Mouse (Mus musculus) G1E (cell line): Measurements from ENCODE around the gene Slc2a13. TPM values are rescaled to one million over a fixed set of nuclear protein-coding genes. Genes with fewer than 3 reads are reported as not detected.

ENCODE experiments used
- ATAC-seq: 2 replicates; pipeline ENCODE4 v1.8.0; 2016; ENCODE audit warnings: mild to moderate bottlenecking; ENCODE audit not compliant: insufficient number of reproducible peaks, poor library complexity, low FRiP score, severe bottlenecking; ENCODE audit errors: extremely low read depth
- DNase-seq: peaks from one replicate; pipeline ENCODE4 v3.0.0; 2012; ENCODE audit warnings: low spot score
- H3K27me3 ChIP-seq: 2 replicates; pipeline ENCODE4 v1.6.1; 2012; ENCODE audit warnings: mild to moderate bottlenecking, low read length, inconsistent platforms; ENCODE audit not compliant: insufficient read depth
- H3K36me3 ChIP-seq: replicated peaks from 2 replicates; pipeline ENCODE3; 2012; ENCODE audit warnings: mild to moderate bottlenecking, inconsistent platforms
- H3K4me1 ChIP-seq: 2 replicates; pipeline ENCODE4 v1.6.1; 2012; ENCODE audit warnings: low read depth, low read length, inconsistent platforms, mixed read lengths; ENCODE audit not compliant: insufficient read depth
- H3K4me3 ChIP-seq: 2 replicates; pipeline ENCODE4 v1.5.1; 2012; ENCODE audit warnings: low read depth, mild to moderate bottlenecking, inconsistent platforms, low read length, moderate library complexity, mixed read lengths
- H3K9me3 ChIP-seq: replicated peaks from 2 replicates; pipeline ENCODE4 v1.6.1; 2012; ENCODE audit warnings: inconsistent platforms
- CTCF ChIP-seq: IDR thresholded peaks from 2 replicates; pipeline ENCODE4 v1.5.1; 2012; ENCODE audit warnings: low read depth, low read length, inconsistent platforms, mixed read lengths
- GATA1 ChIP-seq: IDR thresholded peaks from 2 replicates; pipeline ENCODE4 v1.6.1; 2012; ENCODE audit warnings: borderline replicate concordance, low read length, inconsistent platforms, mixed read lengths
- GATA2 ChIP-seq: IDR thresholded peaks from 2 replicates; pipeline ENCODE4 v1.6.1; 2012; ENCODE audit warnings: low read depth, low read length, inconsistent platforms, borderline replicate concordance
- POLR2AphosphoS5 ChIP-seq: IDR thresholded peaks from 2 replicates; pipeline ENCODE4 v1.6.1; 2012; ENCODE audit warnings: low read depth, low read length, inconsistent platforms; ENCODE audit not compliant: insufficient replicate concordance
- TAL1 ChIP-seq: conservative IDR thresholded peaks from 2 replicates; pipeline ENCODE4 v1.6.1; 2012; ENCODE audit warnings: low read depth, low read length, inconsistent platforms, mixed read lengths
- polyA plus RNA-seq: library from polyadenylated mRNA; stranded (reverse); fragments of >175 nt; gene quantifications from 2 replicates; pipeline ENCODE4 v1.2.3, GENCODE M21; 2012
- total RNA-seq, 2 experiments: library from RNA; stranded (forward) in 1 of 2; stranded (reverse) in 1 of 2; fragments of 200-1000 nt in 1 of 2; fragments of >200 nt in 1 of 2; fragmentation: Nextera tagmentation in 1 of 2; gene quantifications; 2 replicates each; pipeline ENCODE4 v1.2.3; 2014 to 2017

Slc2a13 gene
- total and polyA plus RNA-seq, 3 experiments: 0.05 TPM; not detected in 2

- ATAC-seq: no peak
- Histone ChIP-seq H3K36me3 (no peaks in the 10 kb centered on the region), H3K4me3 (no peak overlapping the region), H3K27me3 (no peaks in the 10 kb centered on the region), H3K9me3 (peaks cover 35% of the 10 kb centered on the region), H3K4me1 (no peaks in the 10 kb centered on the region)
- no peak for DNase-seq
- TF ChIP-seq CTCF (no peak), GATA2 (no peak), GATA1 (no peak), POLR2AphosphoS5 (no peak), TAL1 (no peak)
Measured at GRCm38 (mm10) chr15:91374441-91374840, 198.6 kb downstream of the Slc2a13 start.

- no peak overlapping the region for H3K4me3 ChIP-seq
- H3K9me3 ChIP-seq: peaks cover 33% of the 10 kb centered on the region
- TF ChIP-seq POLR2AphosphoS5 (no peak), GATA2 (no peak), CTCF (no peak), GATA1 (no peak), TAL1 (no peak)
- no peak for DNase-seq
- ATAC-seq: no peak
- H3K36me3 ChIP-seq: no peaks in the 10 kb centered on the region
- H3K4me1 ChIP-seq: no peaks in the 10 kb centered on the region
- no peaks in the 10 kb centered on the region for H3K27me3 ChIP-seq
Measured at GRCm38 (mm10) chr15:91373203-91373584, 199.9 kb downstream of the Slc2a13 start.

- Histone ChIP-seq H3K9me3 (peaks cover 37% of the 10 kb centered on the region), H3K27me3 (no peaks in the 10 kb centered on the region), H3K4me1 (no peaks in the 10 kb centered on the region), H3K36me3 (no peaks in the 10 kb centered on the region), H3K4me3 (no peak overlapping the region)
- TF ChIP-seq GATA1 (no peak), TAL1 (no peak), CTCF (no peak)
- DNase-seq (no peak), ATAC-seq (no peak)
Measured at GRCm38 (mm10) chr15:91372464-91373202, 200.4 kb downstream of the Slc2a13 start.

DNA sequence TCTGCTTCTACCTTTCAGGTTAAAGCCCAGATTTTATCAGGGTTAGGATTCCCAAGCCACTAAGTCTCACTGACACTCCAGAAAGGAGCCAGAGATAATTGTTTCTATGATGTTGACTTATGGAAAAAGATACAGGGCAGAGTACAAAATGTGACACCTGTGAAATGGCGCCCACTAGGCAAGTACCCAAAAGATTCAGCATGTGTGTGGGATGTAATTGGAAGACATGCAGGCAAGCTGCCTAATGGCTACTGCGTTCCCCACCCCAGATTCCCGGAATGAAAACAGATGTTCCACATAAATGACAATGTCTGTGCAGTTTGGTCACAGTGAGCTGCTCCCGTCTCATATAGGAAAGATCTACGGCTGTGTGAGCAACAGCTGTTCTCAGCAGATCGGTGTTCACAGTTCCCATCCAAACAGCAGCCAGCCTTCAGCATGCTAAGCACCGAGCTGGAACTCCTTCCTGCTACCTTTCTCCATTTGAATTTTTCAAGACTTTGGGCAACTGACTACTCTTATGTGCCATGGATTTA is 201.1 kb downstream of the Slc2a13 start:
- no peaks in the 10 kb centered on the region for H3K36me3 ChIP-seq
- ATAC-seq: no peak
- DNase-seq: no peak
- TF ChIP-seq POLR2AphosphoS5 (no peak), GATA2 (no peak), GATA1 (no peak), CTCF (no peak), TAL1 (no peak)
- H3K4me1 ChIP-seq: no peaks in the 10 kb centered on the region
- H3K4me3 ChIP-seq: no peak overlapping the region
- H3K27me3 ChIP-seq: no peaks in the 10 kb centered on the region
- H3K9me3 ChIP-seq: peaks cover 32% of the 10 kb centered on the region

GRCm38 (mm10) chr15:91369736-91370449 is 203.2 kb downstream of the Slc2a13 start:
- H3K27me3 ChIP-seq: no peaks in the 10 kb centered on the region
- H3K4me3 ChIP-seq: no peak overlapping the region
- peaks cover 29% of the 10 kb centered on the region for H3K9me3 ChIP-seq
- DNase-seq (no peak), ATAC-seq (no peak)
- no peaks in the 10 kb centered on the region for H3K36me3 ChIP-seq
- TF ChIP-seq TAL1 (no peak), GATA2 (no peak), CTCF (no peak), POLR2AphosphoS5 (no peak), GATA1 (no peak)
- H3K4me1 ChIP-seq: no peaks in the 10 kb centered on the region

- DNase-seq (no peak), ATAC-seq (no peak)
- Histone ChIP-seq H3K4me1 (no peaks in the 10 kb centered on the region), H3K9me3 (peaks cover 15% of the 10 kb centered on the region), H3K4me3 (no peak overlapping the region), H3K27me3 (no peaks in the 10 kb centered on the region), H3K36me3 (no peaks in the 10 kb centered on the region)
- TF ChIP-seq TAL1: no peak
- no peak for TF ChIP-seq POLR2AphosphoS5
- no peak for TF ChIP-seq CTCF
- TF ChIP-seq GATA1: no peak
- TF ChIP-seq GATA2: no peak
Measured at GRCm38 (mm10) chr15:91360495-91360894, 212.6 kb downstream of the Slc2a13 start.
